Mouse (Mus musculus) ovary, adult 18-20 months (tissue): ENCODE data around the gene Slc25a26.

Source experiments
- DNase-seq: peaks from one replicate; pipeline ENCODE4 v3.0.0; 2022; ENCODE audit warnings: low spot score, mixed read lengths

Gene Slc25a26

GRCm38 (mm10) chr6:94499897-94500623 is at the start of gene Slc25a26:
Gene Slc25a26, plus strand, starts transcription at chr6:94500331.
- peak; percentile 77 for DNase-seq

GRCm38 (mm10) chr6:94464037-94464891 is 35.9 kb upstream of the Slc25a26 start:
- DNase-seq, result peak; percentile 20

- DNase-seq, result peak; percentile 80
These were observed 33.5 kb upstream of the Slc25a26 start for GRCm38 (mm10) chr6:94466508-94467205.

GRCm38 (mm10) chr6:94492739-94493138 is 7.4 kb upstream of the Slc25a26 start:
- DNase-seq, result no peak

GRCm38 (mm10) chr6:94503963-94504362 is 3.8 kb downstream of the Slc25a26 start:
- no peak for DNase-seq

GRCm38 (mm10) chr6:94507921-94508320 is 7.8 kb downstream of the Slc25a26 start:
- no peak for DNase-seq

- no peak for DNase-seq
These were observed 8.7 kb downstream of the Slc25a26 start for GRCm38 (mm10) chr6:94508807-94509206.

GRCm38 (mm10) chr6:94509220-94509619 is 9.1 kb downstream of the Slc25a26 start:
- DNase-seq, result no peak

- DNase-seq, result no peak
These were observed 18.0 kb downstream of the Slc25a26 start for GRCm38 (mm10) chr6:94518171-94518570.

GRCm38 (mm10) chr6:94524335-94524734 is 24.2 kb downstream of the Slc25a26 start:
- DNase-seq, result no peak

- DNase-seq, result no peak
These were observed 30.6 kb downstream of the Slc25a26 start for GRCm38 (mm10) chr6:94530756-94531155.

GRCm38 (mm10) chr6:94532086-94532485 is 32.0 kb downstream of the Slc25a26 start:
- DNase-seq, result no peak

GRCm38 (mm10) chr6:94536478-94536877 is 36.3 kb downstream of the Slc25a26 start:
- no peak for DNase-seq

- DNase-seq, result no peak
These were observed 37.5 kb downstream of the Slc25a26 start for GRCm38 (mm10) chr6:94537652-94538051.

- no peak for DNase-seq
These were observed 40.0 kb downstream of the Slc25a26 start for GRCm38 (mm10) chr6:94540090-94540489.

GRCm38 (mm10) chr6:94540615-94541014 is 40.5 kb downstream of the Slc25a26 start:
- DNase-seq, result no peak

GRCm38 (mm10) chr6:94541133-94541532 is 41.0 kb downstream of the Slc25a26 start:
- DNase-seq, result no peak

- no peak for DNase-seq
These were observed 41.7 kb downstream of the Slc25a26 start for GRCm38 (mm10) chr6:94541854-94542253.

- no peak for DNase-seq
These were observed 44.0 kb downstream of the Slc25a26 start for GRCm38 (mm10) chr6:94543902-94544840.

- DNase-seq, result no peak
These were observed 47.1 kb downstream of the Slc25a26 start for GRCm38 (mm10) chr6:94547239-94547638.

GRCm38 (mm10) chr6:94550298-94550697 is 50.2 kb downstream of the Slc25a26 start:
- no peak for DNase-seq
